Mouse (Mus musculus) limb, embryonic 14.5 days (tissue): ENCODE results near the gene Ddx28. TPM values are rescaled to one million over a fixed set of nuclear protein-coding genes. Genes with fewer than 3 reads are reported as not detected.

Experiments used
- ATAC-seq: fragments of 200-750 bp; cut with Nextera tagmentation; 2 replicates; pipeline ENCODE4 v1.8.0; 2017; ENCODE audit warnings: low read depth, moderate number of reproducible peaks, moderate TSS enrichment; ENCODE audit not compliant: low FRiP score
- DNase-seq: peaks from one replicate; pipeline ENCODE4 v3.0.0-alpha.2; 2015; ENCODE audit warnings: low spot score
- H3K27ac ChIP-seq: fragments of 300-500 bp; sonication (generic); replicated peaks from 2 replicates; pipeline ENCODE4 v1.5.1; 2014; ENCODE audit warnings: low read depth, mild to moderate bottlenecking, low read length, moderate library complexity, mixed read lengths
- H3K27me3 ChIP-seq: fragments of 300-500 bp; sonication (generic); 2 replicates; pipeline ENCODE4 v1.6.1; 2014; ENCODE audit warnings: low read length, mixed read lengths; ENCODE audit not compliant: control insufficient read depth, insufficient read depth
- H3K36me3 ChIP-seq: fragments of 300-500 bp; sonication (generic); 2 replicates; pipeline ENCODE4 v1.6.1; 2014; ENCODE audit warnings: mild to moderate bottlenecking, low read length, moderate library complexity, mixed read lengths; ENCODE audit not compliant: control insufficient read depth, insufficient read depth
- H3K4me1 ChIP-seq: fragments of 300-500 bp; sonication (generic); 2 replicates; pipeline ENCODE4 v1.6.1; 2014; ENCODE audit warnings: antibody characterized with exemption, low read length, mixed read lengths; ENCODE audit not compliant: control insufficient read depth, insufficient read depth
- H3K4me2 ChIP-seq: fragments of 300-500 bp; sonication (generic); replicated peaks from 2 replicates; pipeline ENCODE4 v1.6.1; 2014; ENCODE audit warnings: low read depth, mild to moderate bottlenecking, low read length, moderate library complexity; ENCODE audit not compliant: severe bottlenecking
- H3K4me3 ChIP-seq: fragments of 300-500 bp; sonication (generic); replicated peaks from 2 replicates; pipeline ENCODE4 v1.5.1; 2014; ENCODE audit warnings: low read length
- H3K9ac ChIP-seq: fragments of 300-500 bp; sonication (generic); 2 replicates; pipeline ENCODE4 v1.6.1; 2014; ENCODE audit warnings: mild to moderate bottlenecking, low read depth, low read length, moderate library complexity; ENCODE audit not compliant: severe bottlenecking
- H3K9me3 ChIP-seq: fragments of 300-500 bp; sonication (generic); 2 replicates; pipeline ENCODE4 v1.6.1; 2016; ENCODE audit warnings: low read length; ENCODE audit not compliant: control insufficient read depth
- POLR2A ChIP-seq: fragments of 200-500 bp; IDR thresholded peaks from 2 replicates; pipeline ENCODE4 v1.8.0; 2012; ENCODE audit warnings: inconsistent platforms, mild to moderate bottlenecking, moderate library complexity, borderline replicate concordance; ENCODE audit not compliant: insufficient read depth, insufficient read length; ENCODE audit errors: extremely low read depth
- WGBS: fragments of 180-500 bp; shearing (Covaris S2); extraction: QIAGEN DNeasy Blood & Tissue Kit; methylation state at CpG from one replicate; pipeline ENCODE4 v1.1.7; 2014; 5-methylcytosine and 5-hydroxymethylcytosine counted together
- polyA plus RNA-seq, 2 experiments: library from polyadenylated mRNA; depleted of rRNA in 1 of 2; stranded (reverse) in 1 of 2; unstranded in 1 of 2; fragments of >200 nt; fragmentation: Nextera tagmentation in 1 of 2; extraction: Ambion mirVana in 1 of 2; gene quantifications; 2 replicates each; pipeline versions ENCODE4 v1.2.1 to v1.2.3; 2012 to 2014

The Ddx28 gene
- polyA plus RNA-seq, 2 experiments: 12.9 to 17.2 TPM

DNA sequence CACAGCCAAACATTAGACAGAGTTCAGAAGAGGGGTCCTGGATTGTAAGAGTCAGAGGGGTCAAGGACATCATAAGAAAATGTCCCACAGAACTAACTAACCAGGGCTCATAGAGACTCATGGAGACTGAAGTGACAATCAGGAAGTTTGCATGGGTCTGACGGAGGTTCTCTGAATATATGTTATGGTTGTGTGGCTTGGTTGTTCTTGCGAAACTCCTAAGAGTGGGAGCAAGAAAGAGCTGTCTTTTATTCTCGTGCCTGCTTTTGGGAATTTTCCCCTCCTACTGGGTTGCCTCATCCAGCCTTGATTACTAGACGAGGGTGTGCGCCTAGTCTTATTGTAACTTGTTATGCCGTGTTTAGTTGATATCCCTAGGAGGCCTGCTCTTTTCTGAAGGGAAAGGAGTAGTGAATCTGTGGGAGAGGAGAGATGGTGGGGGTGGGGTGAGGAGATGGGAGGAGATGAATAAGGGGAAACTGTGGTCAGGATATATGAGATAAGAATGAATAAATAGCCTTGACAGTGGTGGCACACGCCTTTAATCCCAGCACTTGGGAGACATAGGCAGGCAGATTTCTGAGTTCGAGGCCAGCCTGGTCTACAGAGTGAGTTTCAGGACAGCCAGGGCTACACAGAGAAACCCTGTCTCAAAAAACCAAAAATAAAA lies 7.0 kb downstream of the Ddx28 start:
- DNase-seq (no peak), ATAC-seq (no peak)
- no peak overlapping the region for H3K4me2 ChIP-seq
- WGBS: 76% methylated on average over 8 of the region's 8 CpGs
- H3K27ac ChIP-seq: no peak overlapping the region
- H3K4me1 ChIP-seq: no peaks in the 10 kb centered on the region
- no peak for TF ChIP-seq POLR2A
- H3K9ac ChIP-seq: no peak overlapping the region
- no peaks in the 10 kb centered on the region for H3K27me3 ChIP-seq
- H3K36me3 ChIP-seq: no peaks in the 10 kb centered on the region
- no peaks in the 10 kb centered on the region for H3K9me3 ChIP-seq
- no peak overlapping the region for H3K4me3 ChIP-seq

DNA sequence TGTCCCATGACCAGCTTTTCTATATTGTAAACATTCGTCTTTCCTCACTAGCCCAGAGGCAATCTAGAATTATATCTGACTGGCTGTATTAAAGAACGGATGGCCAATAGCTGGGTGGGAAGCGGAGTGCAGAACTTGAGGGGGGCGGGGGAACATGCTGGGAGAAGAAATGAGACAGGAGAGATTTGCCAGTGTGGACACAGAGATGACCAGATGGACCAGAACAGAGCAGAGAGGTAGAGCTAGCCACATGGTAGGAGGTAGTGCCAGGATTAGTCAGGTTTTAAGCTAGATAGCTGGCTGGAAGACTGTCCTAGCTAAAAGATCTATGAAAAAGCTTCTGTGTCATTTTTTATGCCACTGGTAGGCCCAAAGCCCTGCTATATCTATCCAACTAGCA lies 9.8 kb downstream of the Ddx28 start:
- Histone ChIP-seq H3K27me3 (no peaks in the 10 kb centered on the region), H3K27ac (no peak overlapping the region), H3K36me3 (no peaks in the 10 kb centered on the region), H3K4me1 (no peaks in the 10 kb centered on the region), H3K9ac (no peak overlapping the region), H3K9me3 (no peaks in the 10 kb centered on the region), H3K4me3 (no peak overlapping the region), H3K4me2 (no peak overlapping the region)
- TF ChIP-seq POLR2A: no peak
- 80% methylated on average over 4 of the region's 4 CpGs for WGBS
- ATAC-seq (no peak), DNase-seq (no peak)

DNA sequence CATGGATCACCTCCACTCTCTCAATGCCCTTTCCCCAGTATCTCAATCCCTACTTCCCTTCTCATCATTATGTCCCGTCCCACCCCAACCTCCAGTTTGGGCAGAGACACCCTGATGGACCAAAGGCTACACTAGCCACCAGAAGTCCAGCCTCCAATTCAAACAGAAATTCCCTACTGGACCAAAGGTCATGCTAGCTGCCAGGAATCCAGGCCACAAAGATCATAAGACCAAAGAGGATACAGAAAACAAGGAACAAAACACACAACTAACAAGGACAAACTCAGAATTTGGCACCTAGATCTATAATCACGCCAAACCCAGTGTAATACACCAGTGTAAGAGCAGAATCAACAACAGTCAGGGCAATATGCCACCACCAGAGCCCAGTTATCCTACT lies 12.7 kb downstream of the Ddx28 start:
- Histone ChIP-seq H3K4me1 (no peaks in the 10 kb centered on the region), H3K9me3 (no peaks in the 10 kb centered on the region), H3K9ac (no peak overlapping the region), H3K27ac (no peak overlapping the region), H3K4me2 (no peak overlapping the region), H3K36me3 (no peaks in the 10 kb centered on the region), H3K4me3 (no peak overlapping the region), H3K27me3 (no peaks in the 10 kb centered on the region)
- WGBS: 93% methylated on average over 2 of the region's 2 CpGs
- no peak for ATAC-seq
- DNase-seq: no peak
- TF ChIP-seq POLR2A: no peak

DNA sequence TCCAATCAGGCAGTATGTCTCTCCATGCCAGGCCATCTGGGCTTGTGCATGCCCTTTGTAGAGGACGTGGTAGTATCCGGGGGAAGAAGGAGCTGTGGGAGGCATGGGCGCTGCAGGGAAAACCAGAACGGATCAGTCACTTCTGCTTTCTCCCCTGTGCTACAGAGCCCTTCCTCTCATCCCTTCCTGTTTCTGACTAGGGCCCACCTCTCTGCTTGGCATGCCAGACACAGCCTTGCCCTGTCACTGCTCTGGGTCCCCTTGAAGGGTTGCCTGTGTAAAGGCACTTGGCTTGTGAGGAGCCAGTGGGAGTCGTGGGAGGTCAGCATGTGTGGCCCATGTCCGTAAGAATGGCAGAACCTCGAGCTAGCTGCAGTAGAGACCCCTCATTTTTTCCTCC lies 15.3 kb downstream of the Ddx28 start:
- no peak overlapping the region for H3K4me2 ChIP-seq
- no peak overlapping the region for H3K27ac ChIP-seq
- no peak overlapping the region for H3K9ac ChIP-seq
- WGBS: 69% methylated on average over 7 of the region's 7 CpGs
- H3K4me1 ChIP-seq: no peaks in the 10 kb centered on the region
- ATAC-seq (no peak), DNase-seq (no peak)
- no peak overlapping the region for H3K4me3 ChIP-seq
- no peaks in the 10 kb centered on the region for H3K36me3 ChIP-seq
- H3K9me3 ChIP-seq: no peaks in the 10 kb centered on the region
- H3K27me3 ChIP-seq: no peaks in the 10 kb centered on the region
- TF ChIP-seq POLR2A: no peak

DNA sequence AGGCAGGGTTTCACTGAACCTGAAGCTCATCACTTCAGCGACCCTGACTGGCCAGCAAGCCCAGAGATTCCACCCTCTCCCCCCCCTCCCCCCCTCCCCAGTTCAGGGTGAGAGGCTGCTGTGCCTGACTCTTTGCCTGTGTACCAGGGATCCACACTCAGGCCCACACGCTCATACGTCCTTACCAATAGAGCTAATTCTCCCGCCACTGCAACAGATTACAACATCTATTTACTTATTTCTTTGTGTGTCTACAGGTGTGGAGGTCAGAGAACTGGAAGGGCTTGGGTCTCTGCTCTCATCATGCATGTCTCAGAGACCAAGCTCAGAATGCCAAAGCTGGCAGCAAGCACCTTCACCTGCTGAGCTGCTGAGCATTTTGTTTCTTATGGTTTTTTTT lies 18.5 kb downstream of the Ddx28 start:
- no peaks in the 10 kb centered on the region for H3K27me3 ChIP-seq
- no peak overlapping the region for H3K4me2 ChIP-seq
- no peak for TF ChIP-seq POLR2A
- H3K4me3 ChIP-seq: no peak overlapping the region
- H3K9ac ChIP-seq: no peak overlapping the region
- H3K4me1 ChIP-seq: no peaks in the 10 kb centered on the region; the same call in 1 of the 2 replicates
- no peak for DNase-seq
- no peak overlapping the region for H3K27ac ChIP-seq
- no peak for ATAC-seq
- WGBS: 61% methylated on average over 4 of the region's 4 CpGs
- H3K9me3 ChIP-seq: no peaks in the 10 kb centered on the region
- no peaks in the 10 kb centered on the region for H3K36me3 ChIP-seq
